Mouse (Mus musculus) testis, adult 2 months (tissue): ENCODE results near the gene Nacad.

Experiments used
- CTCF ChIP-seq: fragments of 200-500 bp; IDR thresholded peaks from 2 replicates; pipeline ENCODE4 v1.5.1; 2012; ENCODE audit warnings: low read depth, mild to moderate bottlenecking, inconsistent platforms, low read length, moderate library complexity; ENCODE audit not compliant: control insufficient read depth, insufficient read depth, insufficient replicate concordance
- POLR2A ChIP-seq: fragments of 200-500 bp; IDR thresholded peaks from 2 replicates; pipeline ENCODE4 v1.6.1; 2012; ENCODE audit warnings: low read depth, mild to moderate bottlenecking, inconsistent platforms, low read length, moderate library complexity; ENCODE audit not compliant: control insufficient read depth

GRCm38 (mm10) chr11:6597523-6597922, 8.3 kb downstream of the Nacad start:
- TF ChIP-seq CTCF (no peak), POLR2A (no peak)
